Mouse (Mus musculus): Measurements from ENCODE around the gene Hist1h2ab.

DNA sequence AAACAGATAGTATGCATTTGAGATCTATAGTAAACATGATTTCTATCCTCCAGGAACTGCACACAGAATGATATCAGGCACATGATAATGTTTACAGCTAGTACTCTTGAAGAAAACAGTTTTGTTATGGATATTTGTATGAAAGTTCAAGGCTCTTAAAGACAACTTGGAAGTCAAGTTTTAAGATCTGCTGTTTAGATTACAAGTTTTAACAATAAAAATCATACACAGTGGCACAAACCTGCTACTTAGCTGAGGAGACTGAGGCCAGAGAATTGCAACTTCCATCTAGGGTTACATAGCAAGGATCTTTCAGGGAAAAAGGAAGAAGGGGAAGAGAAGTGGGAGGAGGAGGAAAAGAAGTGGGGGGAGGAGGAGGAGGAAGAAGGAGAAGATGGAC is 4.1 kb downstream of the Hist1h2ab start:
- TF ChIP-seq ZC3H11A (IDR thresholded peaks at IDR 0.05; ENCODE audit: low read depth, low read length) (no peak), CTCF (IDR thresholded peaks at IDR 0.05 in 2 of 3, conservative IDR thresholded peaks at IDR 0.05 in 1 of 3; ENCODE audit: control insufficient read depth in 1 of 3, insufficient read depth in 1 of 3, low read depth in 2 of 3, low read length in 3 of 3, poor library complexity in 1 of 3, severe bottlenecking in 1 of 3) (no peak), ETS1 (IDR thresholded peaks at IDR 0.05; ENCODE audit: low read depth, low read length) (no peak), HCFC1 (IDR thresholded peaks at IDR 0.05; ENCODE audit: low read depth, low read length) (no peak), POLR2A (IDR thresholded peaks at IDR 0.05; ENCODE audit: control insufficient read depth in 1 of 2, insufficient read depth in 1 of 2, low read depth in 1 of 2, low read length in 2 of 2, poor library complexity in 1 of 2) (no peak), NRF1 (IDR thresholded peaks at IDR 0.05; ENCODE audit: insufficient read depth, low read depth, low read length, poor library complexity, severe bottlenecking) (no peak), MAFK (IDR thresholded peaks at IDR 0.05; ENCODE audit: borderline replicate concordance, low read depth, low read length) (no peak), BHLHE40 (IDR thresholded peaks at IDR 0.05; ENCODE audit: borderline replicate concordance, low read depth, low read length) (no peak), JUND (IDR thresholded peaks at IDR 0.05; ENCODE audit: low read depth, low read length) (no peak)

Data from MEL (cell line).